Mouse (Mus musculus) WW6 (cell line): ENCODE measurements around the gene Ankrd17.
A peak's percentile ranks its signal among the peaks of the same experiment; 100 is the strongest.
"Not testable (repeated sequence)": the region's sequence is repeated elsewhere in the genome, so short reads cannot be mapped to it uniquely, and the experiment has no call there.

ENCODE experiments used
- DNase-seq: peaks from one replicate; pipeline ENCODE4 v3.0.0-alpha.2; 2013; ENCODE audit warnings: low read depth, low spot score

Gene Ankrd17

DNA sequence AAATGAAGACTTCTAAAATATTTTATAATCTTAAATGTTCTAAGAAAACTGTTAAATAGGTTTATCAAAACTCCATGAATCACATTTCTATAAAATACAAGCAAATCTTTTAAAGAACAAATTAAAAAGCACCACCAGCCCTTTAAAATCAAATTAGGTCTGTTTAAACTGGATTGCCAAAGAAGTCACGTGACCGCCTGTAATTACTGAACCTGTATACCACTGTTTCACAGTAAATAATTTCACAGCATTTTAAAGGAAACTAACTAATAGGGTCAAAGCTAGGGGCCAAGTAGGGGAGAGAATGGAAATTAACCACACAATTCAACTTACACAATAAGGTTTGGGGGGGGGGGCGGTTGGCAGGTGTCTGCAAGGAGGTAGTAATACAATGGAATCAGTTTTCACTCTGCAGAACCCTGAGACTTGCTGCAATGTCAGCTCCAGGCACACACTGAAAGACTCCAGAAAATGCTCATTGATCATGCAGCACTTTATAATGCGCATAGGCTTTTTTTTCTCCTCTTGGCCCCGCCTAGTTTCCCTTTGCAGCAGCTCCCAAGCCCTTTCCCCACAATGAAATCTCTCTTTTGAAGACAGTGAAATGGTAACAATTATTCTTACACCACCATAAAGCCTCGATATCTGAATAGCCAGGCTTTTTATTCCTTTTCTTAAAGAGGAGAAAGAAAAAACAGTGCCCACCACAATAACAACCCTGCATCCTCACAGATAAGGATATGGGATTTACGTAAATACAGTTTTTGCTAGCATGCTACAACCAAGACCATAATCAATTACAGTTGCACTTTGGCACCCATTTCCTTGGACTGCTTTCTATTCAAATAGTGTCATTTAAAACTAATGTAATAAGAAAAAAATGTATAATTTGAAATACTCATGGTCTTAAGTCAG is 27.9 kb downstream of the Ankrd17 start:
- DNase-seq, result no peak

- DNase-seq, result no peak
Observed at GRCm38 (mm10) chr5:90332478-90332877, 33.9 kb downstream of the Ankrd17 start.

GRCm38 (mm10) chr5:90331071-90331470 is 35.3 kb downstream of the Ankrd17 start:
- DNase-seq, result no peak

- no peak for DNase-seq
Observed at GRCm38 (mm10) chr5:90298396-90298795, 68.0 kb downstream of the Ankrd17 start.

DNA sequence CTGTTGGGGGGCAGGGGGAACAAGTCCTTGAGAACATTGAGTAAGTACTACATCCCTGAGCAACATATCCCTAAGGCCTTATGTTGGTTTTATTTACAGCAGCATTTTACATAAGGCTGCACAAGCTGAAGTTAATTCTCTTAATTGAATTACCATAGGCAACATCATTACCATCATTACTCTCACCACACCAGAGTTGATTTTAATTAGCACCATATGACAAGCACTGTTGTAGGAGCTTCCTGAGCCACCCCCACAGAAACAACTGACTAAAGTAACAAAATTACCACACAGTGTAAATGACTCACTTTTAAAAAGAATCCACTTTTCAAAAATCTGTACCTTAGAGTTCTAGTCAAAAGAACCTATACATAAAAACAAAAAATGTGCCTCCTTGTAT is 76.5 kb downstream of the Ankrd17 start:
- DNase-seq, result no peak

DNA sequence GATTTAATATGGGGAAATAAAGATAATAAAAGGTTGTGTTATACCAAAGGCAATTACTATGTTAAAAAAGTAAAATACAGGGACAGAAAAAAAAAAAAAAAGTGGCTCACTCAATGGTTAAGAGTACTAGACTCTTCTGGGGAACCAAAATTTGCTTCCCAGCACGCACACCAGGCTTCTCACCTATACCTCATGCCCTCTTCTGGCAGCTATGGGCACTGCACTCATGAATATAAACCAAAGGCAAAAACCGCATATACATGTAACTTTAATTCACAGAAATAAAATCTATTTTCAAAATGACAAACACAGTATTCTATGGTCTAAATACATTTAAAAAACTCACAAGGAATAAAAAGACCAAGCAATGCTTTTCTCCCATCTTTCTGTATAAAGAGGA is 79.8 kb downstream of the Ankrd17 start:
- peak; percentile 11 for DNase-seq

DNA sequence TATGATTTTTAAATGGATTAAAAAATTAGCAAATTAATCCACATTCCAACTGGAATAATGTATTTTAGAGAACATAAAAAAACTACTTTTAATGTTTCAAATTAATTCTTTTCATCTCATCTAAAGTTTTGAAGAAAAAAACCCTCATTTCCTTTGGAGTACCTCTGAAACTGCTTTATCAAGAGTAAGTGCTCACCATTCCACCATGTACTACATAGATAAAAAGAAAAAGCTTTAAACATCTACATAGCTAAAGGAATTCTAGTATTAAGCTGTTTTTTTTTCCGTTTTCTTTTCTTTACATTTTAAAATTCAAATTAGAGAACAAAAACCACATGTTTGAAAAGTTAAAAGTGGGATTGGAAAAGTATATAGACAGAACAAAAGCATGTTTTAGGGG is 86.3 kb downstream of the Ankrd17 start:
- DNase-seq, result no peak

- no peak for DNase-seq
Observed at GRCm38 (mm10) chr5:90279418-90279817, 87.0 kb downstream of the Ankrd17 start.

- no peak for DNase-seq
Observed at GRCm38 (mm10) chr5:90277443-90277842, 88.9 kb downstream of the Ankrd17 start.

- no peak for DNase-seq
Observed at GRCm38 (mm10) chr5:90274806-90275205, 91.6 kb downstream of the Ankrd17 start.

DNA sequence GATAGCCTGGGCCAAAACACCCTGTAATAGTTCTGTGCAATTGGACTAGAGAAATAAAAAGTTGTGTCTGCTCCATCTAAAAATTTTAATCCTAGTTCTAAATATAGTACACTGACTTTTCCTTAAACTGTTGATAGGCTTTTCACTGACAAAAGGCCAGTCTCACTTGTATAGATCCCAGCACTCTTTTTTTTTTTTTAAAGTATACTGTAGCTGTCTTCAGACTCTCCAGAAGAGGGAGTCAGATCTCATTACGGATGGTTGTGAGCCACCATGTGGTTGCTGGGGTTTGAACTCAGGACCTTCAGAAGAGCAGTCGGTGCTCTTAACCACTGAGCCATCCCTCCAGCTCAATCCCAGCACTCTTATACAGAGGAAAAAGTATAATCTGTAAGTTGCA is 104.1 kb downstream of the Ankrd17 start:
- DNase-seq, result not testable (repeated sequence)

DNA sequence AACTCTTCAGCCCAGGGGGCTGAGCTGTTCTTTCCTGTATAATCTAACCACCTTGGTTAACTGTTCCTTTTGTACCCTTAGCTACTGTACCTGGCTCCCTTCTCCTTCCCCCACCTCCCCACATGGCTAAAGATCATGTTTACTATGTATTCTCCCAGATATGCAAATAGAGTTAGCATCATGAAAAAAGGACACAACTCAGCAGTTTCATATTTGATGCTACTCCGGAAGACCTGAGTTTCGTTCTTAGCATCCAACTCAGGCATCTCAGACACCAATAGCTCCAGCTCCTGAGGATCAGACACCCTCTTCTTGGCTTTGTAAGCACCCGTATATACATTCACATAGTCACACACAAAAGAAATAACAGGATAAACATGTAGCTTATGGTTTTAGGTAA is 109.4 kb downstream of the Ankrd17 start:
- no peak for DNase-seq

GRCm38 (mm10) chr5:90247503-90247902 is 118.9 kb downstream of the Ankrd17 start:
- no peak for DNase-seq

GRCm38 (mm10) chr5:90246987-90247386 is 119.4 kb downstream of the Ankrd17 start:
- DNase-seq, result no peak

DNA sequence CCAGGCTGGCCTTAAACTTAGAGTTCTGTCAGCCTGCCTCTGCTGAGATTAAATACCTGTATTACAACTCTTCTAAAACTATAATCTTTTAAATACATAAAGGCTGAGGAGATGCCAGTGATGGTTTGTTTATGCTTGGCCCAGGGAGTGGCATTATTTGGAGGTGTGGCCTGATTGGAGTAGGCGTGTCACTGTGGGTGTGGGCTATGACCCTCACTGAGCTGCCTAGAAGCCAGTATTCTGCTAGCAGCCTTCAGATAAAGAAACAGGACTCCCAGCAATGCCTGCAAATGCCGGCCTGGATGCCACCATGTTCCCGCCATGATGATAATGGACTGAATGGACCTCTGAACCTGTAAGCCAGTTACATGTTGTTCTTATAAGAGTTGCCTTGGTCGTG is 119.8 kb downstream of the Ankrd17 start:
- DNase-seq, result no peak

DNA sequence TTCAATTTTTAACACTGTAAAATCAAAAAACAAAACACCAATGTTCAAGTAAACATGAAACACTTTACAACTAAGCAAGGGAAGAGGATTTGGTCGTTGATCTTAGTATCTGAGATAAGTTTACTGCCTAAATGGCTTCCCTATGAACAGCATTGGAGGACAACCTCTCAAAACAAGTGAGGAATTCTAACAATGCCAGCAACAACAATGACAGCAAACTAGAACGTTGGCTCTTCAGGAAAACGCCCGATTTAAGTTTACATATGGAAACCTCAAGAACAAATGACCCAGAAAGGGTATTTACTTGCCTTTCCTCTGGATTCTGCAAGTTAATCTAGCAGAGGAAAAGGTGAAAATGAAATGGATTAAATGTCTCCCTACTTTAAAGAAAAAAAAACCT is 121.0 kb downstream of the Ankrd17 start:
- DNase-seq, result no peak

GRCm38 (mm10) chr5:90235217-90235616 is 131.2 kb downstream of the Ankrd17 start:
- DNase-seq, result no peak

DNA sequence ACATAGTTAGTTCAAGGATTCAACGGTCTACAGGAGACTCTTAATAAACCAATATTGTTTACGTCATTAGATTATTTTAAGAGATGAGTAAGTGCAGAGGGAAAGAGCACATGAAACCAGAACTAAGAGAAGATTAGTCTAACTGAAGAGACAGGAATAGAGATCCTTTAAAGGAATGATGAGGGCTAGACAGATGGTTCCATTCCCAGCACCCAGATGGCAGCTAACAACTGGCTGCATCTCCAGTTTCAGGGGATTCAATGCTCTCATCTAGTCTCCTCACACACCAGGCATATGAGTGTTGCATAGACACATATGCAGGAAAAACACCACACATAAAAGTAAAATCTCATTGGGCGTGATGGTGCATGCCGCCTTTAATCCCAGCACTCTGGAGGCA is 133.1 kb downstream of the Ankrd17 start:
- no peak for DNase-seq

DNA sequence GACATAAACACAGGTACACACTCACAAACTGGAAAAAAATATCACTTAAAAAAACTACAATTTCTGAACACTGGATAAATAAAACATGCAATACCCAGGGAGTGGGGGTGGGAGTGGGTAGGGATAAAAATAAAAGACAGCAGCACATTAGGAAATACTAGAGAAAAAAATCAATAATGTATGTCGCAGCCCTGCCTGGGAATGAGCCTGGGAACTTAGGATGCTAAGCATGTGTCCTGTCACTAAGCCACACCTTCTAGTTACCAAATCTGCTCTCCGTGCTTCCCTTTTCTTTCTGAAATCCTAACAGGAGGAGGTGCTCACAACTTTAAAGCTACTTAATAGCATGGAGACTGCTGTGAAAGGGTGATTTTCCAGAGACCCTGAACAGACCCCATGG is 136.6 kb downstream of the Ankrd17 start:
- no peak for DNase-seq

DNA sequence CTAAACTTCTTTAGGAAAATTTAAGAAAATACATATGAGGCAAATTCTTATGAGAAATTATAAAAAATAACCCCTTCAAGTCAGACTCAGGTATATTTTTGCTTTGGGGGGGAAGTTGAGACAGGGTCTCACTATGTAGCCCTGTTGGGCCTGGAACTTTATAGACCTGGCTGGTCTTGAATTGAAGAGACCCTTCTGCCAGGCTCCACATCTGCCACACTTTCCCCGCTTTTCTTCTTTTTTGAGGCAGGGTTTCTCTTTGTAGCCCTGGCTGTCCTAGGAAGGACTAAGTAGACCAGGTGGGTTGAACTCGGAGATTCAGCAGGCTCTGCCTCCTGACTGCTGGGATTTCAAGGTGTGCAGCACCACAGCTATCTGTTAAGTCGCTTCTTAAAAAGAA is 139.7 kb downstream of the Ankrd17 start:
- no peak for DNase-seq

GRCm38 (mm10) chr5:90224730-90225129 is 141.6 kb downstream of the Ankrd17 start:
- DNase-seq, result no peak

GRCm38 (mm10) chr5:90223534-90224381 is 142.6 kb downstream of the Ankrd17 start, which contains the start of gene Cox18:
Gene Cox18, minus strand, starts transcription at chr5:90224001.
- peak; percentile 99 for DNase-seq

GRCm38 (mm10) chr5:90222937-90223336 is 143.4 kb downstream of the Ankrd17 start:
- no peak for DNase-seq
